Mouse (Mus musculus): Measurements from ENCODE around the gene Atxn7l1. TPM values are rescaled to one million over a fixed set of nuclear protein-coding genes. Genes with fewer than 3 reads are reported as not detected.
A peak's percentile ranks its signal among the peaks of the same experiment; 100 is the strongest.

The Atxn7l1 gene
- polyA plus RNA-seq, 1 experiment from 2014 or later, result 15.7 TPM

DNA sequence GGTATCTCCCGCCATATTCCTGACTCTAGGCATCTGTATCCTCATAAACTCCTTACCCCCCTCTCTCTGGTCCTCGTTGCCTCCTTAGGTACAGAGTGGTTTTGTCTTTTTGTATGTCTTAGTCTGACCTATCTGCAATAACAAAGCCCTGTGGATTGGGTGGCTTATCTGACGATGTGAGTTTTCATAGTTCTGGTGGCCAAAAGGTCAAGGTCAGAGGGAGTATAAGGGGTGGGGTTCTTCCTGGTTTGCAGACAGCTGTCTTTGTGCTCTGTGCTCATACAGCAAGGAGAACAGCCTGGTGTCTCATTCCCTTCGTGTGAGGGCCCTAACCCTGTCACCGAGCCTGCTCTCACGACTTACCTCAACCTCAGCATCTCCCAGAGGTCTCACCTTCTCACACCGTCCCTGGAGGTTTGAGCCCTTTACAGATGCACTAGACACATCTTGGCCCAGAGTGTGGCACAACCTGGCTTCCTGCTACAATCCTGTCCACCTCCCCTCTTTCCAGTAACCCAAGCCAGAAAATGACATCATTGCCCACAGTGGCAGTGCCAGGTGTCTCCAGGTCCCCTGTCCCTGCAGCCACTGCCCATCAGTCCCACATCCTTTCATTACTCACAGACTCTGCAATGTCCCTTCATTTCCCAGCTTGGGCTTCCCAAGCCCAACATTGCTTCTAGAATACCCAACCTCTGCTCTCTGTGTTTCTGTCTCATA lies 54.2 kb downstream of the Atxn7l1 start:
- no peak overlapping the region for H3K27ac ChIP-seq (ENCODE audit: low read length)
- no peak overlapping the region for H3K9ac ChIP-seq (ENCODE audit: low read length)
- no peaks in the 10 kb centered on the region for H3K27me3 ChIP-seq (ENCODE audit: control insufficient read depth, insufficient read depth, low read depth, low read length)
- no peak for ATAC-seq (ENCODE audit: low read depth)
- H3K36me3 ChIP-seq (ENCODE audit: control insufficient read depth, insufficient read depth, low read length), result no peaks in the 10 kb centered on the region
- WGBS, result 71% methylated on average over 7 of the region's 7 CpGs
- no peak overlapping the region for H3K4me2 ChIP-seq (ENCODE audit: low read depth, low read length)
- H3K4me3 ChIP-seq (ENCODE audit: low read length), result no peak overlapping the region
- H3K9me3 ChIP-seq (ENCODE audit: control insufficient read depth, low read length), result no peaks in the 10 kb centered on the region
- H3K4me1 ChIP-seq (replicated peaks; ENCODE audit: control insufficient read depth, insufficient read depth, low read length), result peaks cover 11% of the 10 kb centered on the region; the same call in 1 of the 2 replicates

DNA sequence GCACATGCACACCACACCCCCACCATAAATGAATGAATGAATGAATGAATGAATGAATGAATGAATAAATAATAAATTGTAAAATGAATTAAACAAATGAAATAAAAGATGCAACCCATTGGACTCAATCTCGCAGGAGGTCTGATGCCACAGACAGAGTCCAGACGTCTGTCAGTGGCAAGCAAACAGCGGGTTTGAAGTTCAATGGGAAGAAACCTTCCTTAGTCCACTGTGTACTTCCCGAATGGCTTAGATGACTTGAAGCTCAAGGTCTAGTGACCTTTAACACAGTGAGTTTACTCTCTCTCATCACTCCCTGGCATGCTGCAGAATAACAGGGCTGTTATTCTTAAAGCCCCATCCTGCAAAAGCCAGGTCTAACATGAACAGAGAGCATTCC lies 57.8 kb downstream of the Atxn7l1 start:
- H3K4me3 ChIP-seq (ENCODE audit: low read length), result no peak overlapping the region
- H3K9me3 ChIP-seq (ENCODE audit: control insufficient read depth, low read length), result no peaks in the 10 kb centered on the region
- no peak for ATAC-seq (ENCODE audit: low read depth)
- H3K27ac ChIP-seq (ENCODE audit: low read length), result no peak overlapping the region
- H3K9ac ChIP-seq (ENCODE audit: low read length), result no peak overlapping the region
- peaks cover 11% of the 10 kb centered on the region; the same call in 1 of the 2 replicates for H3K4me1 ChIP-seq (replicated peaks; ENCODE audit: control insufficient read depth, insufficient read depth, low read length)
- 83% methylated on average over 4 of the region's 4 CpGs for WGBS
- H3K36me3 ChIP-seq (ENCODE audit: control insufficient read depth, insufficient read depth, low read length), result no peaks in the 10 kb centered on the region
- H3K4me2 ChIP-seq (ENCODE audit: low read depth, low read length), result no peak overlapping the region
- H3K27me3 ChIP-seq (ENCODE audit: control insufficient read depth, insufficient read depth, low read depth, low read length), result no peaks in the 10 kb centered on the region

DNA sequence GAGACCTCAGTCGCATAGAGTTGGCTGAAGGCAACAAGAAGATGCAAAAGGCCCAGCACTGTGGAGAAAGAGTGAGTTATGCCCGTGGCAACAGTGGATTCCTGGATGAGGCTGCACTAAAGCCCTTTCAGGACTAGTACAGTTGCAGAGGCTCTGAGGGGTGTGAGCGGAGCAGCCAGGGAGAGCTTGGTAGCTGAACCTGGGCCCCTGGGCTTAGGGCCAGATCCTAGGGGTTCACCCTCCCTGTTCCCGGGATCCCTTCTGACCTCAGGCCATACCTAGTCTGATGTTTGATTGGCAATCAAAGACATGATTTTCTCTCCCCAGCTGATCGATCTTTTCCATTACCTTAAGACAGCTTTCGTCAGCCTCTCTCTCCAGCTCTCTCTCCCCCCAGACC lies 58.8 kb downstream of the Atxn7l1 start:
- Histone ChIP-seq H3K36me3 (ENCODE audit: control insufficient read depth, insufficient read depth, low read length) (no peaks in the 10 kb centered on the region), H3K4me1 (replicated peaks; ENCODE audit: control insufficient read depth, insufficient read depth, low read length) (peaks cover 11% of the 10 kb centered on the region; the same call in 1 of the 2 replicates), H3K9me3 (ENCODE audit: control insufficient read depth, low read length) (no peaks in the 10 kb centered on the region), H3K4me3 (ENCODE audit: low read length) (no peak overlapping the region), H3K4me2 (ENCODE audit: low read depth, low read length) (no peak overlapping the region), H3K27me3 (ENCODE audit: control insufficient read depth, insufficient read depth, low read depth, low read length) (no peaks in the 10 kb centered on the region), H3K9ac (ENCODE audit: low read length) (no peak overlapping the region), H3K27ac (ENCODE audit: low read length) (no peak overlapping the region)
- WGBS, result 81% methylated on average over 6 of the region's 6 CpGs
- no peak for ATAC-seq (ENCODE audit: low read depth)

DNA sequence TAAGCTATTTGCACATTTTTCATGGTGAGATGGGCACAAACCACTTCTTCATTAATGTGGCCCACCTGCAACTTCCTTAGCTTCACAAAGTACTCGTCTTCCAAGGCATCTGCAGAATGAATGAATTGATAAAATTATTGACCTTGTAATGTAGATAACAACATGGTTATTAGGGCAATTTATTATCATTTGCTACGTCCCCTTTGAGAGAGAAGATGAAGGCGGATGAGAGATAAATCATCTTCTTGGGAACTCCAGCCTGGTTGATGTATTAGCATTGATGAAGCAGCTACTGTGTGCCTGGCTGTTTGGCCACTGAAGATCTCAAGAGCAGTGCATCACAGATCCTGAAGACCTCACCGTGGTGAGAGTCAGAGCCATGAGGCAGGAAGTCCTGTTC lies 63.4 kb downstream of the Atxn7l1 start:
- Histone ChIP-seq H3K27ac (ENCODE audit: low read length) (no peak overlapping the region), H3K9me3 (ENCODE audit: control insufficient read depth, low read length) (no peaks in the 10 kb centered on the region), H3K4me2 (ENCODE audit: low read depth, low read length) (no peak overlapping the region), H3K9ac (ENCODE audit: low read length) (no peak overlapping the region), H3K36me3 (ENCODE audit: control insufficient read depth, insufficient read depth, low read length) (no peaks in the 10 kb centered on the region), H3K4me3 (ENCODE audit: low read length) (no peak overlapping the region), H3K27me3 (ENCODE audit: control insufficient read depth, insufficient read depth, low read depth, low read length) (no peaks in the 10 kb centered on the region), H3K4me1 (replicated peaks; ENCODE audit: control insufficient read depth, insufficient read depth, low read length) (peaks cover 6% of the 10 kb centered on the region; the same call in 1 of the 2 replicates)
- ATAC-seq (ENCODE audit: low read depth), result no peak
- 71% methylated on average over 4 of the region's 4 CpGs for WGBS

DNA sequence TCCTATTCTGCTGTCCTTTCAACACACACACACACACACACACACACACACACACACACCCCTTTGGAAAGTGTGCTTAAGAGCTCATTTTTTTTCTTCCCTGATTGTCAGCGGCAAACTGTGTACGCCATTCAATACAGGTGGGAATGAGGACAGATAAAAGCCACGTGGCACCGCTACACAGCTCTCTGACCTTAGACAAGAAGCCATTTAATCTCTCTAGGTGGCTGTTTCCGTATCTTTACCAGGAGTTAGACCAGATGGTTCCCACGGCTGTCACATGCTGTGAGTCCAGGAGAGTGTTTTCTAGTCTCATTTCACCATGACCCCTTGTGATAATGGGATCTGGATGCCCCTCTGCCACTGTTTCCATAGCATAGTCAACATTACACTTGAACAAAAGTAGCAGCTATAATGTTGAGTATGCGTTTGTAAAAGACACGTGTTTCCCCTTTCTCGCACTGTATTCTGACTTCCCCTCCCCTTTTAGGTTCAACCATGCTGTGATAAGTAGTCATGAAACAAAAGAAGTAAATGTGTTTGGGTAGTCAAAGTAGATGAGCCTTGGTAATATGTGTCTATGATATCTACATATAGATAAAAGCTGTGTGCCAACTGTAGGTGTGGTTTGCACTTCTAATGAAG lies 70.8 kb downstream of the Atxn7l1 start:
- 78% methylated on average over 9 of the region's 9 CpGs for WGBS

DNA sequence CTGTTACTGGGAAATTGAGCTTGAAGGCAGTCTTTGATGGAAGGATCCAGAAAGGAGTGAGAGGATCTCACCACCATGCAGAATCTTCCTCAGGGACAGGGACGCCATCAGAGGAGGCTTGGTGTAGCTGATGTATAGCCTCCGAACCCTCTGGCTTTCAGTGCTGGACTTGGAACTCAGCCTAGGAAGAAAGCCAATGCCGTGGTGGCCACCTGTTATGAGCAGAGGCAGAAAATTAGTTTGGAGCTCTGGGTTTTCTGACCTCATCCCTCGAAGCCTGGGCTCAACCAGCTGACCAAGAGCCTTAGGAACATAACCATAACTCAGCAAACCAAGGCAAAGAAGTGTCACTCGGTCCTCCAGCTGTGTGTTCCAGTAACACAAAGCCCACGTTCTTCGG lies 71.9 kb downstream of the Atxn7l1 start:
- WGBS, result 74% methylated on average over 7 of the region's 7 CpGs
- Histone ChIP-seq H3K9me3 (ENCODE audit: control insufficient read depth, low read length) (no peaks in the 10 kb centered on the region), H3K9ac (ENCODE audit: low read length) (no peak overlapping the region), H3K36me3 (ENCODE audit: control insufficient read depth, insufficient read depth, low read length) (no peaks in the 10 kb centered on the region), H3K27me3 (ENCODE audit: control insufficient read depth, insufficient read depth, low read depth, low read length) (no peaks in the 10 kb centered on the region), H3K4me1 (replicated peaks; ENCODE audit: control insufficient read depth, insufficient read depth, low read length) (peaks cover 18% of the 10 kb centered on the region), H3K4me3 (ENCODE audit: low read length) (no peak overlapping the region), H3K27ac (ENCODE audit: low read length) (no peak overlapping the region), H3K4me2 (ENCODE audit: low read depth, low read length) (no peak overlapping the region)
- ATAC-seq (ENCODE audit: low read depth), result no peak

More for the DNA sequence above, 70.8 kb downstream of the Atxn7l1 start:
- no peak for ATAC-seq (ENCODE audit: low read depth)
- H3K27me3 ChIP-seq (ENCODE audit: control insufficient read depth, insufficient read depth, low read depth, low read length), result no peaks in the 10 kb centered on the region
- H3K27ac ChIP-seq (ENCODE audit: low read length), result no peak overlapping the region
- H3K4me1 ChIP-seq (replicated peaks; ENCODE audit: control insufficient read depth, insufficient read depth, low read length), result peaks cover 24% of the 10 kb centered on the region
- no peak overlapping the region for H3K9ac ChIP-seq (ENCODE audit: low read length)
- H3K4me3 ChIP-seq (ENCODE audit: low read length), result no peak overlapping the region
- no peaks in the 10 kb centered on the region for H3K36me3 ChIP-seq (ENCODE audit: control insufficient read depth, insufficient read depth, low read length)
- H3K4me2 ChIP-seq (ENCODE audit: low read depth, low read length), result no peak overlapping the region
- no peaks in the 10 kb centered on the region for H3K9me3 ChIP-seq (ENCODE audit: control insufficient read depth, low read length)

DNA sequence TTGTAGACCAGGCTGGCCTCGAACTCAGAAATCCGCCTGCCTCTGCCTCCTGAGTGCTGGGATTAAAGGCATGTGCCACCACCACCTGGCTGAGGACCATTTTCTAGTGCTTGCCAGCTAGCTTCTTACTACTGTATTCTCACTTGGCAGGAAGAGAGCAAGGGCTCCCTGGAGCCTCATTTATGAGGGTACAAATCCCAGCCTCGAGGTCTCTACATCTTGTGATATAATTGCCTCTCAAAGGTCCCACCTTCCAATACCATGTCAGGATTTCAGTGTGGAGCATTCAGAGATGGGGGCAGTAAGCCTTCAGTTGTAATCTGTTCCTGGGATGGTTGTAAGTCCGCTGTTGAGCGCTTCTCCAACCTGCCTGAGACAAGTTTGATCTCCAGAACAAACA lies 72.6 kb downstream of the Atxn7l1 start:
- no peaks in the 10 kb centered on the region for H3K27me3 ChIP-seq (ENCODE audit: control insufficient read depth, insufficient read depth, low read depth, low read length)
- no peaks in the 10 kb centered on the region for H3K36me3 ChIP-seq (ENCODE audit: control insufficient read depth, insufficient read depth, low read length)
- peak overlapping the region; percentile 45 for H3K4me2 ChIP-seq (ENCODE audit: low read depth, low read length)
- H3K9ac ChIP-seq (ENCODE audit: low read length), result no peak overlapping the region
- ATAC-seq (ENCODE audit: low read depth), result peak; percentile 5; the same call in 1 of the 2 replicates
- 62% methylated on average over 5 of the region's 5 CpGs for WGBS
- H3K9me3 ChIP-seq (ENCODE audit: control insufficient read depth, low read length), result no peaks in the 10 kb centered on the region
- H3K27ac ChIP-seq (ENCODE audit: low read length), result peak overlapping the region; percentile 79
- peaks cover 18% of the 10 kb centered on the region for H3K4me1 ChIP-seq (replicated peaks; ENCODE audit: control insufficient read depth, insufficient read depth, low read length)
- no peak overlapping the region for H3K4me3 ChIP-seq (ENCODE audit: low read length)

DNA sequence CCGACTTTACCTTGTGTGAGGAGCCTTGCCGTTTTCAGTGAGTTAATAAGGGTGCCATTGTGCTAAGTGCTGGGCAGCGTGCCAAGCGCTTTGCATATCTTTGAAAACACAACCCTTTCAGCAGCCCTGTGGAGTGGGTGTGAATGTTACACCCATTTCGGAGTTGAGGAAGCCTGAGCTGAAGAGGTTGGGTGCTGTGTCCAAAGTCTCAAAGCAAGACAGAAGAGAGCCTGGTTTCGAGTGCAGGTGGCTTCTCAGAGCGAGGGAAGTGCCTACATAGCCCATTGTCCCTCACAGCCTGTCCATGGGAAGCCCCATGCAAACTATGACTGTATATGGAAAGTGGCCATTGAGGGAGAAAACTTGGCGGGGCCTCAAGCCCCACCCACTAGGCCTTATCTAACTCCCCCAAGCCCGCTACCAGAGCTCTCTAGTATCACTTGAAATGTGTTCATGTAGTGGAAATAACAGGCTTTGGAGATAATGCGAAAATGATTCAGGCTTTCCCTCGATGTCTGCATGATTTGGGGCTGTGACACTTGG lies 73.1 kb downstream of the Atxn7l1 start:
- Histone ChIP-seq H3K9me3 (ENCODE audit: control insufficient read depth, low read length) (no peaks in the 10 kb centered on the region), H3K4me1 (replicated peaks; ENCODE audit: control insufficient read depth, insufficient read depth, low read length) (peaks cover 18% of the 10 kb centered on the region), H3K27ac (ENCODE audit: low read length) (peak overlapping the region; percentile 79), H3K36me3 (ENCODE audit: control insufficient read depth, insufficient read depth, low read length) (no peaks in the 10 kb centered on the region), H3K4me2 (ENCODE audit: low read depth, low read length) (peak overlapping the region; percentile 45), H3K9ac (ENCODE audit: low read length) (no peak overlapping the region), H3K4me3 (ENCODE audit: low read length) (peak overlapping the region; percentile 17; the same call in 1 of the 2 replicates), H3K27me3 (ENCODE audit: control insufficient read depth, insufficient read depth, low read depth, low read length) (no peaks in the 10 kb centered on the region)
- ATAC-seq (ENCODE audit: low read depth), result peak; percentile 85
- WGBS, result 30% methylated on average over 11 of the region's 11 CpGs

DNA sequence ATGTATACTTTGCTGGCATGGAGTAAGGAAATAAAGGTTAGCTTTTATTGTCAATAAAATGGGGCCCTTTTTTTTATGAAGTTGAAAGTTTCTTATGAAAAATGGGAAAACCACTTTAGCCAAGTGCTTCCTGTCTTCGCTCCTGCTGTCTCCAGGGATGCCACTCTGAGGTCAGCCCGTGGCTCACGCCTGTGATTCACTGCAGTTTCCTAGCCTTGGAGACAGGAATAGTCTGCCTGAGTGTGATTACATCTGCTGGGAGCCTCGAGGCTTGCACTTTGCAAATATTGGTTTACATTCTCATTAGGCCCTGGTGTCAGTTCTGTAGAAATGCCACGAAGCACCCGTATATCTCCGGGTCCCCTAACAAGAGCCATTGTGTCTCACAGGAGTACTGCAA lies 74.7 kb downstream of the Atxn7l1 start:
- Histone ChIP-seq H3K27ac (ENCODE audit: low read length) (no peak overlapping the region), H3K4me3 (ENCODE audit: low read length) (no peak overlapping the region), H3K9ac (ENCODE audit: low read length) (no peak overlapping the region), H3K27me3 (ENCODE audit: control insufficient read depth, insufficient read depth, low read depth, low read length) (no peaks in the 10 kb centered on the region), H3K9me3 (ENCODE audit: control insufficient read depth, low read length) (no peaks in the 10 kb centered on the region), H3K36me3 (ENCODE audit: control insufficient read depth, insufficient read depth, low read length) (no peaks in the 10 kb centered on the region), H3K4me1 (replicated peaks; ENCODE audit: control insufficient read depth, insufficient read depth, low read length) (peaks cover 18% of the 10 kb centered on the region), H3K4me2 (ENCODE audit: low read depth, low read length) (no peak overlapping the region)
- ATAC-seq (ENCODE audit: low read depth), result no peak
- WGBS, result 39% methylated on average over 7 of the region's 7 CpGs
